Mouse (Mus musculus): ENCODE measurements at regions not wholly inside any gene's neighbourhood (a gene's known extent, or its start where the extent isn't known, plus 50 kb on each side); places are given as distances from the start of the nearest gene placed in this dataset.

DNA sequence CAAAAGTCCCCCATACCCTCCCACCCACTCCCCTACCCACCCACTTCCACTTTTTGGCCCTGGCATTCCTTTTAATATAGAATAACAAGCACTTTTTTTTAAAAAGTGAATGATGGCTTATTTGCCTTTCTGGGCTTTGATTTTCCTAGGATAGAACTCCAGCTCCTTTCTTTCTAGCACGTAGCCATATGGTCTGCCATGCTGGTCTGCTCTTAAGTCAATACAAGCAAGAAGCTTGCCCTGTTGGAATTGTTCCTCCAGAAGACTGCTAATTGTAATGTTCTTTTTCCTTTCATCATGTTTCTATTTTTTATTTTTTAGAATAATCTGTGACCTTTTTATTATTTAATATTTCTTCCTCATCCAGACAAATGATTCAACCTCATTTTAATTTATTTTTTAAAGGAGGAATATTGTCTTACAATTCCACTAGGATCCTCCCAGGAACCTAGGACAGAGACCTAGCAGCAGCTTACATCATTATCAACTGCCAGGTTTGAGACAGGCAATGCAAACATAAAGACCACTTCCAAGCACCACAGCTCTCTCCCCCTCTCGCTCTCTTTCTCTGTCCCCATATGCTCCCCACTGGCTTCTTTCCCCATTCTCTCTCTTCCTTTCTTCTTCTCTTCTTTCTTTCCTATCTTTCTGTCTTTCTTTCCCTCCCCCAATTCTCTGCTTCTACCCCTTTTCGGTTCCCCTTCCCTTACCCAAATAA is 558.9 kb downstream of the Otol1 start:
- no peak for DNase-seq (ENCODE audit: extremely low spot score in 1 of 2, low spot score in 1 of 2)

GRCm38 (mm10) chr3:70594785-70595184 is 587.4 kb downstream of the Otol1 start:
- no peak for DNase-seq (ENCODE audit: extremely low spot score in 1 of 2, low spot score in 1 of 2)

Data from frontal cortex, adult 2 months (tissue).